Mouse (Mus musculus): ENCODE results near the gene 2310039H08Rik.
A peak's percentile ranks its signal among the peaks of the same experiment; 100 is the strongest.

Gene 2310039H08Rik

GRCm38 (mm10) chr17:46772404-46773277 is at the start of gene 2310039H08Rik:
2310039H08Rik (plus strand) TSS chr17:46772635.
- peak; percentile 78 to 82 for DNase-seq (ENCODE audit: low spot score in 2 of 2)

GRCm38 (mm10) chr17:46724477-46725084 is 47.9 kb upstream of the 2310039H08Rik start:
- DNase-seq (ENCODE audit: low spot score in 2 of 2): no peak

GRCm38 (mm10) chr17:46725273-46725672 is 47.2 kb upstream of the 2310039H08Rik start:
- no peak for DNase-seq (ENCODE audit: low spot score in 2 of 2)

DNA sequence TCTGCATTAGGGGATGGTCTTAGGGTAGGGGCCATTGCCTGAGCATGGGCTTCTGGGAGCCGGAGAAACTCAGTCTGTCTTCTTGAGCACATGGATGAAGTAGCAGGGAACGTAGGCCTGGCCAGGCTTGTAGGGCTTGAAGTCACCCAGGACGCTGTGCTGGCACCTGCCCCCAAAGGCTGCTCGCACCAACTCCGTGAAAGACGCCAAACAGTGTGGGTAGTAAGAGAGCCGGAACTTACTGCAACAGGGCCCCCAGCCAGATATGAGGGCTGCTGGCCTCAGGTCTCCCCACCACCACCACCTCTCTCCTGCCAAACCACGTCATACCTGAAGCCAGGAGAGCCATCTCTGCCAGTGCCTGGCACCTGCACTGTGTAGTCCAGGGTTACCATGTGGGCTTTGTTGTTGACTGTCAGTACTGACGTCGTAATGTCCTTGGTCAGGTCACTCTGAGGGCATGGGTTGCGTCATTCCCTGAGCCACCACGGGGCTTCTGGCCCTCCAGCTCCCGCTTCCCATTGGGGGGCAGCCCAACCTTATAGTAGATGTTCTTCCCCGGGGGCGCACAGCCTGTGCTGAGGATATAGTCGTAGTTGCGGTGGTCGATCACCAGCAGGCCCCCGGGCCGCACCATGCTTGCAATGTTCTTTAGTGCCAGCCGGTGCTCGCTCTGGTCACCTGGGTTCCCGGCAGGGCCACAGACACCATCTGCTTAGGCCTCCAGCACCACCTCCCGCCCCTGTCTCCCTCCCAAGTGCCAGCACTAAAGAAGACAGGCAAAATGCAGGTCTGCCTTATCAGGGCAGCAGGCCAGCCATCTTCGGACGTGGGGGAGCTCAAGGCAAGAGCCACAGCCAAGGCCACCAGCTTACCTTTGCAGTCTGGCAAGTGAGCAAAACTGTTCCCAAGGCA is 46.4 kb upstream of the 2310039H08Rik start:
- DNase-seq (ENCODE audit: low spot score in 2 of 2): no peak

DNA sequence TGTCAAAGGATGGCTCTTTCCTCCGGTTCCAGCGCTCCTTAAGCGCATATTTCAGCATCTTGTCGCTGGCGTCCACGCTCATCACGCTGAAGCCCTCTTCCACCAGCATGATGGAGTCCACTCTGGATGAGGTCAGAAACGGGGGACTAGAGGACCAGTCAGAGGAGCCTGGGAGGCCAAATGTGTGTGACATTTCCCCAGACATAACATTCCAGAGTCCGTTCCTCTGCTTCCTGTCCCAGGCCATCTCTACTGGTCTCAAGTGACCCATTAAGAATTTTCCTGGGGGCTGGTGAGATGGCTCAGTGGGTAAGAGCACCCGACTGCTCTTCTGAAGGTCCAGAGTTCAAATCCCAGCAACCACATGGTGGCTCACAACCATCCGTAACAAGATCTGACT is 45.2 kb upstream of the 2310039H08Rik start:
- DNase-seq (ENCODE audit: low spot score in 2 of 2): no peak

DNA sequence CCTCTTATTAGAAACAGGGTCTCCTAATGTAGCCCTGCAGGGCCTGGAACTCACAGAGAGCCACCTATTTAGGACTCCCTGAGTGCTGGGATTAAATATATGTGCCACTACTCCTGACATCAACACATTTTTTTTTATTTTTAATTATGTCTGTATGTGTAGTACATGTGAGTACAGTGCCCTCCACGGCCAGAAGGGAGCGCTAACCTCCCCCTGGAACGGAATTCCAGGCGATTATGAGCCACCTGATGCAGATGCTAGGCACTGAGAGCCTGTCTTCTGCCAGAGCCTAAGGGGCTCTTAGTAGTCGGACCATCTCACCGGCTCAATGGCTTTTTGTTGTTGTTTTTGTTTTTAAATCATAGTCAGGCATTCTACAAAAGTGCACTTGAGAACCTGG is 44.4 kb upstream of the 2310039H08Rik start:
- DNase-seq (ENCODE audit: low spot score in 2 of 2): no peak

GRCm38 (mm10) chr17:46728496-46728895 is 43.9 kb upstream of the 2310039H08Rik start:
- DNase-seq (ENCODE audit: low spot score in 2 of 2): no peak

- peak; percentile 32 to 37 for DNase-seq (ENCODE audit: low spot score in 2 of 2)
Observed at GRCm38 (mm10) chr17:46728904-46729318, 43.5 kb upstream of the 2310039H08Rik start, which contains the start of gene Gnmt. Gnmt (minus strand) TSS chr17:46729168.

DNA sequence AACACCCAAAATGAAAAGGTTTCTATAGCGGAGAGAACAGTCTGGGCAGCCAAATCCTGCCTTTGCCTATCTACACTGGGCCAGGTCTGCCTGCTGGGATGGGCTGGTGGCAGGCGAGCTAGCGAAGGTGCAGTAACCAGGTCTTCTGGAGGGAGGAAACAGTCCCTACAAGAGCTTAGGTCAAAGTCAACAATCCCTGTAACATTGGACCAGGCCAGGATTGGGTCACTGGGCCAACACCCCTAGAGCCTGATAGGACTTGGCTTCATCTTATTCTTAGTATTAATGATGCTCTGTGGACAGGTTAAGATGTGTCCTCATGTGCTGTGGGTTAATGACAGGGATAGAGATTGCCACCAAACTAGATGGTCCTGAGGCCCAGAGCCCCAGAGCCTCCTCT is 38.4 kb upstream of the 2310039H08Rik start:
- DNase-seq (ENCODE audit: low spot score in 2 of 2): no peak

DNA sequence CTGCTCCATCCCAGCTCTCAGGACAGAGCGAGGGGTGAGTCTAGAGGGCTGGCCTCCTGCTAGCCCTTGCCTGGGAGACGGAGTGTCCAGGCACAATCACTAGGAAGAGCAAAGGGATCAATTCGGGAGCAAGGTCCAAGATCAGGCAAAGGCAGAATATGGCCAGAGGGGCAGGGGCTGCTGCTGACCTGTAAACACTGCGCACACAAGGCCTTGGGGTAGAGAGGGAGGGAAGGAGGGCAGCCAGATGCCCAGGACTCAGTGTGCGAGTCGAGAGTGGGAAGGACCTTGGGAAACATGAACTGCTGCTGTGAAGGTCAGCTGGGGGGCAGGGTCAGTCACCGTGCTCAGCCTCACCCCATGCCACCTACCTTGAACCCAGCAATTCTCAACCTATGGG is 37.1 kb upstream of the 2310039H08Rik start:
- no peak for DNase-seq (ENCODE audit: low spot score in 2 of 2)

GRCm38 (mm10) chr17:46736160-46736559 is 36.3 kb upstream of the 2310039H08Rik start:
- DNase-seq (ENCODE audit: low spot score in 2 of 2): no peak

GRCm38 (mm10) chr17:46741305-46741704 is 31.1 kb upstream of the 2310039H08Rik start:
- no peak for DNase-seq (ENCODE audit: low spot score in 2 of 2)

DNA sequence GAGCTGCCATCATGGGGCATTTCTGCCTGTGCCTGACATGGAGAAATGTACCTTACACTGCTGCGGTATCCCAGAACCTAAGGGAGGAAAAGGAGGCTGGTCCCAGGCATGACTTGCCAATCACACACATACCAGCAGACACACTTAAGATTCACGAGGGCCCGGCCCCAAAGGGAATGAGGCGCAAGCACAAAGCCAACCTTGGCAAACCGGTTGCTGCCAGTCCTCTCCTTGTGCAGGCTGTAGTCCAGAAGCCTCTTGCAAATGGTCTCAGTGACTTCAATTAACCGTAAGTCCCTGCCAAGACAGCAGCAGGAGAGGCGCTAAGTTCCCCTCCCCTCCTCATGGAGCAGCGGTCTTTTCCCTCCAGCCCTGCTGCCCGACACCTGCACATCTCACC is 29.4 kb upstream of the 2310039H08Rik start:
- DNase-seq (ENCODE audit: low spot score in 2 of 2): no peak

- DNase-seq (ENCODE audit: low spot score in 2 of 2): no peak
Observed at GRCm38 (mm10) chr17:46745506-46745905, 26.9 kb upstream of the 2310039H08Rik start.

- no peak for DNase-seq (ENCODE audit: low spot score in 2 of 2)
Observed at GRCm38 (mm10) chr17:46747234-46747633, 25.2 kb upstream of the 2310039H08Rik start.

GRCm38 (mm10) chr17:46747806-46748205 is 24.6 kb upstream of the 2310039H08Rik start:
- DNase-seq (ENCODE audit: low spot score in 2 of 2): no peak

DNA sequence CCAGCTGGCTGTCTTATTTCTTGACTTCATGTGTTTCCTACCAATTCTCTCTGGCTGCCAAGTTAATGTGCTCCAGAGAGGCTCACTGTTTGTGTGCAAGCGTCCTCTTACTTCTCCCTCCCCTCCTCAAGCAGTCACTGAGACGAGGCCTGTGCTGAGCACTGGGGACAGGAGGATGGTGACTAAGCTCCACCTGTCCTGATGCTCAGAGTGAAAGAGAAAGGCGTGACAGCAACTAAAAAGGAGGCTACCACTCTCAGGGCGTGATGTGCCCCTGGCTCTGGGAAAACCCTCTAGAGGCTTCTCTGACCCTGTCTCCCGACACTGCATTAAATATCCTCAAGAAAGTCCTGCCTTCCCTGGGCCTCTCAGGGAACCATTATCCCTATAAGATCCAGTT is 23.2 kb upstream of the 2310039H08Rik start:
- no peak for DNase-seq (ENCODE audit: low spot score in 2 of 2)

- no peak for DNase-seq (ENCODE audit: low spot score in 2 of 2)
Observed at GRCm38 (mm10) chr17:46750580-46750979, 21.9 kb upstream of the 2310039H08Rik start.

GRCm38 (mm10) chr17:46751056-46751793 is 21.2 kb upstream of the 2310039H08Rik start:
- DNase-seq (ENCODE audit: low spot score in 2 of 2): no peak

DNA sequence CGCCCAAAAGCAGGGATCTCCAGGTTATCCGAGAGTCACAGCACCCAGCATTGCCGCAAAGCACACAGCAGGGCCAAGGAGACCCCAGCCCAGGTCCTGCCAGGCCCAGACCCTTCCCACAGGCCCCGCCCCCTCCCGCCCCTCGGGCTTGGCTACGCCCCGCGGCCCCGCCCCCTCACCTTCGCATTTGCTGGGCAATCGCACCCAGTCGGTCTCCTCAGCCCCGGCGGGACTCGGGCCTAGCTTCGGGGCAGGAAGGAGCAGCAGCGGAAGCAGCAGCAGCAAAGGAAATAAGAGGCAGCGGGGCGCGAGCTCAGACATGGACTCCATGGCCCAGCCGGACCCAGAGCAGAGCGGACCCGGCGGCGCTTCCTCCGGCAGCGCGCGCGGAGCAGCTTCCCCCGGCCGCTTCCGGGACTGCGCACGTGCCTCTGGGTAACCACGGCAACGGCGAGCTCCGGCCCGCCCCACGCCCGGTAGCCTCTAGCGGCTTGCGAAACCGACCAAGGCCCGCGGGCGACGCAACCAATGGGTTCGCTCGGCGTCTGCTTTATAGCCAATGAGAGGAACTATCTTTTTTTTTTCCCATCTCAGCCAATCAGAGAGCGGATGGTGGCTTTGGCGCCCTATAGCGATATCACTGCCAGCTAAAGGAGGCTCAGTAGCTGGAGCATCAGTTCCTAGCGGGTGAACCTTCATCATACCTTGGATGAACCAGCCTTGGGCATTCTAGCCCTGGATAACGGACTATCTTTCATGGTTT is 20.5 kb upstream of the 2310039H08Rik start, which contains the start of gene Cnpy3:
TSS of gene Cnpy3 (minus strand) at position 421 of the 763 bp plus-strand sequence.
- DNase-seq (ENCODE audit: low spot score in 2 of 2): peak; percentile 92 to 97
